Mouse (Mus musculus): Measurements from ENCODE around the gene Stambpl1. TPM values are rescaled to one million over a fixed set of nuclear protein-coding genes. Genes with fewer than 3 reads are reported as not detected.

The Stambpl1 gene
- total and polyA plus RNA-seq, 3 experiments = not detected

- Histone ChIP-seq H3K79me2 (ENCODE audit: control insufficient read depth, insufficient read depth, low read length, poor library complexity) (no peaks in the 10 kb centered on the region), H3K27me3 (ENCODE audit: control insufficient read depth in 1 of 2, insufficient read depth in 2 of 2, low read length in 2 of 2) (no peaks in the 10 kb centered on the region), H3K9me3 (replicated peaks; ENCODE audit: insufficient read depth, low read length) (no peaks in the 10 kb centered on the region), H3K4me1 (ENCODE audit: control insufficient read depth in 1 of 2, insufficient read depth in 2 of 2, low read length in 2 of 2) (no peaks in the 10 kb centered on the region), H3K9ac (ENCODE audit: control insufficient read depth, low read depth, low read length, poor library complexity, severe bottlenecking) (no peak overlapping the region), H3K27ac (ENCODE audit: control insufficient read depth, low read depth, low read length) (no peak overlapping the region), H3K4me3 (ENCODE audit: control insufficient read depth in 1 of 2, insufficient read depth in 1 of 2, low read depth in 2 of 2, low read length in 2 of 2) (no peak overlapping the region), H3K36me3 (ENCODE audit: control insufficient read depth in 1 of 2, insufficient read depth in 2 of 2, low read length in 2 of 2) (no peaks in the 10 kb centered on the region)
- TF ChIP-seq GATA1 (IDR thresholded peaks at IDR 0.05; ENCODE audit: low read depth, low read length) (no peak), ELF1 (IDR thresholded peaks at IDR 0.05; ENCODE audit: low read depth, low read length) (no peak), E2F4 (IDR thresholded peaks at IDR 0.05; ENCODE audit: borderline replicate concordance, low read depth, low read length) (no peak), TBP (IDR thresholded peaks at IDR 0.05; ENCODE audit: low read depth, low read length) (no peak), GABPA (IDR thresholded peaks at IDR 0.05; ENCODE audit: low read depth, low read length) (no peak), POLR2AphosphoS2 (IDR thresholded peaks at IDR 0.05; ENCODE audit: low read length) (no peak), POLR2AphosphoS5 (IDR thresholded peaks at IDR 0.05; ENCODE audit: borderline replicate concordance, low read depth, low read length) (no peak), ZMIZ1 (IDR thresholded peaks at IDR 0.05; ENCODE audit: low read depth, low read length) (no peak), POLR2A (IDR thresholded peaks at IDR 0.05; ENCODE audit: control insufficient read depth in 1 of 2, insufficient read depth in 1 of 2, low read depth in 1 of 2, low read length in 2 of 2, poor library complexity in 1 of 2) (no peak), NRF1 (IDR thresholded peaks at IDR 0.05; ENCODE audit: insufficient read depth, low read depth, low read length, poor library complexity, severe bottlenecking) (no peak), KAT2A (conservative IDR thresholded peaks at IDR 0.05; ENCODE audit: low read depth, low read length) (no peak), HCFC1 (IDR thresholded peaks at IDR 0.05; ENCODE audit: low read depth, low read length) (no peak), NELFE (IDR thresholded peaks at IDR 0.05; ENCODE audit: low read depth, low read length) (no peak), ZNF384 (IDR thresholded peaks at IDR 0.05; ENCODE audit: low read depth, low read length) (no peak), EP300 (IDR thresholded peaks at IDR 0.05; ENCODE audit: low read depth in 1 of 2, low read length in 2 of 2) (no peak)
- DNase-seq (ENCODE audit: low read depth, low spot score) = no peak
These were observed 20.6 kb downstream of the Stambpl1 start for GRCm38 (mm10) chr19:34212489-34213250.

- Histone ChIP-seq H3K4me3 (ENCODE audit: control insufficient read depth in 1 of 2, insufficient read depth in 1 of 2, low read depth in 2 of 2, low read length in 2 of 2) (no peak overlapping the region), H3K79me2 (ENCODE audit: control insufficient read depth, insufficient read depth, low read length, poor library complexity) (no peaks in the 10 kb centered on the region), H3K36me3 (ENCODE audit: control insufficient read depth in 1 of 2, insufficient read depth in 2 of 2, low read length in 2 of 2) (no peaks in the 10 kb centered on the region), H3K9me3 (replicated peaks; ENCODE audit: insufficient read depth, low read length) (no peaks in the 10 kb centered on the region), H3K9ac (ENCODE audit: control insufficient read depth, low read depth, low read length, poor library complexity, severe bottlenecking) (no peak overlapping the region), H3K27me3 (ENCODE audit: control insufficient read depth in 1 of 2, insufficient read depth in 2 of 2, low read length in 2 of 2) (no peaks in the 10 kb centered on the region), H3K4me1 (ENCODE audit: control insufficient read depth in 1 of 2, insufficient read depth in 2 of 2, low read length in 2 of 2) (no peaks in the 10 kb centered on the region), H3K27ac (ENCODE audit: control insufficient read depth, low read depth, low read length) (no peak overlapping the region)
- TF ChIP-seq ZMIZ1 (IDR thresholded peaks at IDR 0.05; ENCODE audit: low read depth, low read length) (no peak), TAL1 (IDR thresholded peaks at IDR 0.05; ENCODE audit: low read length) (no peak), NRF1 (IDR thresholded peaks at IDR 0.05; ENCODE audit: insufficient read depth, low read depth, low read length, poor library complexity, severe bottlenecking) (no peak), RCOR1 (IDR thresholded peaks at IDR 0.05; ENCODE audit: low read depth, low read length) (no peak), MAX (IDR thresholded peaks at IDR 0.05; ENCODE audit: low read length) (no peak), POLR2A (IDR thresholded peaks at IDR 0.05; ENCODE audit: control insufficient read depth in 1 of 2, insufficient read depth in 1 of 2, low read depth in 1 of 2, low read length in 2 of 2, poor library complexity in 1 of 2) (no peak), SIN3A (IDR thresholded peaks at IDR 0.05; ENCODE audit: low read length) (no peak), ELF1 (IDR thresholded peaks at IDR 0.05; ENCODE audit: low read depth, low read length) (no peak), POLR2AphosphoS2 (IDR thresholded peaks at IDR 0.05; ENCODE audit: low read length) (no peak), MXI1 (IDR thresholded peaks at IDR 0.05; ENCODE audit: low read depth, low read length) (no peak), BHLHE40 (IDR thresholded peaks at IDR 0.05; ENCODE audit: borderline replicate concordance, low read depth, low read length) (no peak), TCF12 (IDR thresholded peaks at IDR 0.05; ENCODE audit: low read depth, low read length) (no peak), GABPA (IDR thresholded peaks at IDR 0.05; ENCODE audit: low read depth, low read length) (no peak), MAFK (IDR thresholded peaks at IDR 0.05; ENCODE audit: borderline replicate concordance, low read depth, low read length) (no peak), ETS1 (IDR thresholded peaks at IDR 0.05; ENCODE audit: low read depth, low read length) (no peak), ZKSCAN1 (IDR thresholded peaks at IDR 0.05; ENCODE audit: low read depth, low read length) (no peak)
- DNase-seq (ENCODE audit: low read depth, low spot score) = no peak
These were observed 21.2 kb downstream of the Stambpl1 start for GRCm38 (mm10) chr19:34213251-34213645.
